Mouse (Mus musculus): Measurements from ENCODE around the gene Arid1a.

Gene Arid1a

DNA sequence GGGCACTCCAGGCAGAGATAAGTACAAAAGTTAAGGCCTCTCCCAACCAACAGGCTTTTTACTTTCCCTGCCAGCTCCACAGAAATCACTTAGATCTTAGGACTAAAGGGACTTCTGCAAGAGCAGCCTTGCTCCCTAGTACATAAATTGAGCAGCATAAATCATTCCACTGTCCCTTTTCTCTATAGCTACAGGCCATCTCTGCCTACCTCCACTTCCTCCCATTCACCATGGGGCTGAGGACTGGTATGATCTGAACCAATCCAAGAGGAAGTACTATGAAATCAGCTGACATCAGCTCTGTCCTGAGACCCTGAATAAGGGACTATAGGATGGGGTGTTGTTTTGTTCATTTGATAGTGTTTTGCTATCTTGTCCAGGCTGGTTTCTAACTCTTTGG lies 26.4 kb downstream of the Arid1a start:
- no peak for DNase-seq (ENCODE audit: low spot score in 2 of 2)

DNA sequence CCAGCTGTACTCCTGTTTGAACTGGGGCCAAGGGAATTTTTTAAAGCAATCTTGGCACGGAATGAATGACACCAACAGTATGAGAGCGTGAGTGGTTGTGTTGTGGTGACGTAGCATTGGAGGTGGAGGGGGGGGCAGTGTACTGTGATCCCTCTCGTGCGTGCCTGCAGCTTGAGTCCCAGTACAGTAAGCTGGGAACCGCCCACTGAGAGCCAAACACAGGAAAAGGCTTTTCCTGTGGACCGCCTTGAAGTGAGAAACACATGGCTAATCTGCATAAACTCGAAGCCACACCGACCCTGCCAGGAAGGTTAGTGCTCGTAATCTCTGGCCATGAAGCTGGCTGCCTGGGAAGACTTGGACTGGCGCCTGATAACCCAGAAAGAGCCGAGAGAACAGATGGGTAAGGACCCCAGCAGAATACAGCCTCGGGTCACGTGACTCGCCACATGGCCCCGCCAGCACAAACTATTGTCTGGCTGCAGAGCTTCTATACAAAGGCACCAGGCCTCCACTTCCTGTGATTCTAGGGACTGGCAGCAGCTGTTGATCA lies 27.0 kb downstream of the Arid1a start:
- peak; percentile 65 to 66 for DNase-seq (ENCODE audit: low spot score in 2 of 2)

DNA sequence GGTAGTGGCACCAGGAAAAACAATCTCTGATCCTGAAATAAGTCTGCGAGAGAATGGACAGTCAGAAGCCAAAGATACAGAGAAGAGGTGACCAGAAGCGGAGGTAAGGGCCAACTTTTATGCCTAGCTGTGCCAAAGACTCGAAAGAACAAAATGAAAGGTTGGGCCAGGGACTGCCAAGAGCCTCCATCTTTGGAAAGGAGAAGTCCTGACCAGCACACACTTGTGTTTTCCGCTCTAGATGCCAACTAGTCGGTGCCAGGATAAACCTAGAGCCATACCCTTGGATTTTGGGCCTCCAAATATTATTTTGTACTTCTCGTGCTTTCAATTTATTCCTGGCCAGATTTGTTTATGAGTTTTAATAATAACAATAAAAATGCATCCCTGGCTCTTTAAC lies 27.6 kb downstream of the Arid1a start:
- DNase-seq (ENCODE audit: low spot score in 2 of 2) = no peak

DNA sequence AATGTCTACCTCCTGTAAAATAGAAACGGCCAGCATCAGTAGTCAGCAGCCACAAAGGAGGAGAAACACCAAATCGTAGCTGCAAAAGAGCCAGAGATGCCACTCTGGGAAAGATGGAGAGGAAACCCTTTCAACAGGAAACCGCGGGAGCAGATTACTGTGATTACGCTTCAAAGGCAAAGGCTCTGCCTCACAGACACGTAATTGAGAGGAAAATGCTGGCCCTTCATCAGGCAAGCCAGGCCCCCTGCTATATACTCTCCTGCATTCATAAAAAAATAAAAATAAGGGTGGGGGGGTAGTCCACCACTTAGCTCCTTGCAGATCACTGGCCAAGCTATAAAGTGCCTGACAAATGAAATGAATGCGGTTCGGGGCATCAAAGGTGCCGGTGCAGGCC lies 28.3 kb downstream of the Arid1a start:
- DNase-seq (ENCODE audit: low spot score in 2 of 2) = no peak

- DNase-seq (ENCODE audit: low spot score in 2 of 2) = no peak
These were observed 30.9 kb downstream of the Arid1a start for GRCm38 (mm10) chr4:133725706-133726105.

DNA sequence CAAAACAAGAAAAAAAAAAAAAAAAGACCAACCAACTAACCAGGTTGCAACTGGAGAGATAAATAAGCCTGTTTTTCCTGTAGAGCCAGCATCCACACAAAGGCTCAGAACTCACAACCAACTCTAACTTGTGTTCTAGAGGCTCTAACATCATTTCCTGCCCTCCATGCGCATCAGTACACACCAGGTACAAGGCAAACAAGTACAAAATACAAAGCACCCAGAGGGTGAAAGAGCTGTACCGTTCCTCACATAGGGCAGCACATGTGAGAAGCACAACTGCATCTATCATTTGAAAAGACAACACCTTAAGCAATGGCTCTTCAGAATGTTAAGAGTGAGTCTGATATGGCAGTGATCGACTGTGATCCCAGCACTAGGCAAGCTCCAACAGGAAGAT lies 36.8 kb downstream of the Arid1a start:
- no peak for DNase-seq (ENCODE audit: low spot score in 2 of 2)

DNA sequence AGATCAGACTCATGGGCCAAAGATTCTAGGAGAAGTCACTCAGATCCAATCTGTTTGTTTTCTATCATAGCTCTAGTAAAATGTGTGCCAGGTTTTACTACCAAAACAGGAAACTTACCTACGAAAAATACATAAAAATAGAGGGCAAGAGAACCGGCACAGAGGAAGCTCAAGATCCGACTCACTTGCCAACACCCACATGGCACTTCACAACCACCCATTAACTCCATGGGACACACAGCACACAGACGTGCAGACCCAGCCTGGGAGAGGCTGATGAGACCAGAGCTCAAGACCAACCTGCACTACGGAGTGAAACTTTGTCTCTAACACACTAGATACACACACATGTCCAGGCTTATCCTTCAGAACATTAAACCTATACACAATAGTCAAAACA lies 43.8 kb downstream of the Arid1a start:
- DNase-seq (ENCODE audit: low spot score in 2 of 2) = no peak

- DNase-seq (ENCODE audit: low spot score in 2 of 2) = no peak
These were observed 45.1 kb downstream of the Arid1a start for GRCm38 (mm10) chr4:133711307-133712076.

GRCm38 (mm10) chr4:133709395-133709794 lies 47.2 kb downstream of the Arid1a start:
- DNase-seq (ENCODE audit: low spot score in 2 of 2) = no peak

GRCm38 (mm10) chr4:133707464-133707863 lies 49.1 kb downstream of the Arid1a start:
- DNase-seq (ENCODE audit: low spot score in 2 of 2) = no peak

- DNase-seq (ENCODE audit: low spot score in 2 of 2) = peak; percentile 92
These were observed 49.6 kb downstream of the Arid1a start for GRCm38 (mm10) chr4:133706956-133707355.

DNA sequence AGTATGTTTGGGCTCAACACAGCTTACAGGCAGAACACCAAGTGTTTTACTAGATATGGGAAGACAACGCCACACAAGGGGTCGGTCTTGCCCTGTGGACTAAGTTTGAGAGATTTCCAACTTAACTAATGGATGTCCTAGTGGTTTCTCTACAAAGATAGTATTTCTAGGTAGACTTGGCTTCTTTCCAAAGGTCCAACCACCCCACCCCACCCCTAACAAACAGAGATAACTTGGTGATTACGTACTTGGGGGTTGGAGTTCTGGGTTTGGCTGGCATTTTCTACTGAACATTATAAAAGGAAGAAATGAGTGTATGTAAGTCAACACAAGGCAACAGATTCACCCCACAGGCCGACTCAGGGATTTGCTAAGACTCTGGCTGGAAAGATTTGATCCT lies 51.5 kb downstream of the Arid1a start:
- no peak for DNase-seq (ENCODE audit: low spot score in 2 of 2)

GRCm38 (mm10) chr4:133700905-133701368 lies 55.6 kb downstream of the Arid1a start:
- no peak for DNase-seq (ENCODE audit: low spot score in 2 of 2)

GRCm38 (mm10) chr4:133695363-133695762 lies 61.2 kb downstream of the Arid1a start:
- DNase-seq (ENCODE audit: low spot score in 2 of 2) = no peak

GRCm38 (mm10) chr4:133690252-133690651 lies 66.3 kb downstream of the Arid1a start:
- DNase-seq (ENCODE audit: low spot score in 2 of 2) = no peak

GRCm38 (mm10) chr4:133688417-133689067 lies 68.0 kb downstream of the Arid1a start:
- no peak for DNase-seq (ENCODE audit: low spot score in 2 of 2)

DNA sequence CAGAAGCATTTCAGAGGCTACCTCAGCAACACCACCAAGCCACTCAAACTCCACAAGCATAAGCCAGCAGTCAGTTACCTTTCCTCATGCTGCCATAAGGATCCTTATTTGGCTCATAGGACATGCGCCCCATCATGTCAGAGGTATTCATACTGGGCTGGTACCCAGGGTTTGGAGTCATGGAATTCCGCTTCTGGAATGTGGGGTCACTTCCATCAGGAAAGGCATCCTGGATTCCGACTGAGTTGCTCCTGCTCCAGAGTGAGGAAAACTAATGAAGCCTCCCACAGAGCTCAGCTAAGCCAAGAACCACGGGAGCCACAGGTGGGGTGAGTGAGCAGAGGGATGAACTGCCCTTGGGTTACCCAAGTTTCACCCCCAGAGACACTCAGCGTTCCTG lies 69.4 kb downstream of the Arid1a start:
- no peak for DNase-seq (ENCODE audit: low spot score in 2 of 2)

- DNase-seq (ENCODE audit: low spot score in 2 of 2) = no peak
These were observed 70.1 kb downstream of the Arid1a start for GRCm38 (mm10) chr4:133686512-133686911.

GRCm38 (mm10) chr4:133680206-133680786 lies 76.3 kb downstream of the Arid1a start:
- no peak for DNase-seq (ENCODE audit: low spot score in 2 of 2)

GRCm38 (mm10) chr4:133679629-133680028 lies 76.9 kb downstream of the Arid1a start:
- DNase-seq (ENCODE audit: low spot score in 2 of 2) = peak; percentile 63 to 70

DNA sequence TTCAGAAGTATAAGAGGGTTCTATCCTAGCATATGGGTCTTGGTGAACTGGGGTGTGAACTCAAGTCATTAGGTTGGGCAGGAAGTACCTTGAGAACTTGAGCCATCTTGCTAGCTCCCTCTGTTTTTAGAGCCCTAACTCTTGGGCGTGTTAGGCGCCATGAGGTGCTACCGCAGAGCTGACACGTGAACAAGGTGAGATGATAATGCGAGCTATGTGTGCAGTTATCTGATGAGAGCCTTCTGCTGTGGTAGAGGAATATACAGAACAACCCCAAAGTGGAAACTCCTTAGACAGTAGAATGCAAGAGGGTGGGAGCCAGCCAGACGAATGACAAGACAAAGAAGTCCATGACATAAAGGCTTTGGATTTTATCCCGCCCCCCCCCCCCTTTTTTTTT lies 79.3 kb downstream of the Arid1a start:
- no peak for DNase-seq (ENCODE audit: low spot score in 2 of 2)

GRCm38 (mm10) chr4:133676189-133676588 lies 80.4 kb downstream of the Arid1a start:
- no peak for DNase-seq (ENCODE audit: low spot score in 2 of 2)

GRCm38 (mm10) chr4:133675594-133676016 lies 81.0 kb downstream of the Arid1a start:
- no peak for DNase-seq (ENCODE audit: low spot score in 2 of 2)
